Mouse (Mus musculus): ENCODE data around the gene Bcas3. TPM values are rescaled to one million over a fixed set of nuclear protein-coding genes. Genes with fewer than 3 reads are reported as not detected.

Bcas3 gene
- polyA plus RNA-seq, 1 experiment = 25.3 TPM

DNA sequence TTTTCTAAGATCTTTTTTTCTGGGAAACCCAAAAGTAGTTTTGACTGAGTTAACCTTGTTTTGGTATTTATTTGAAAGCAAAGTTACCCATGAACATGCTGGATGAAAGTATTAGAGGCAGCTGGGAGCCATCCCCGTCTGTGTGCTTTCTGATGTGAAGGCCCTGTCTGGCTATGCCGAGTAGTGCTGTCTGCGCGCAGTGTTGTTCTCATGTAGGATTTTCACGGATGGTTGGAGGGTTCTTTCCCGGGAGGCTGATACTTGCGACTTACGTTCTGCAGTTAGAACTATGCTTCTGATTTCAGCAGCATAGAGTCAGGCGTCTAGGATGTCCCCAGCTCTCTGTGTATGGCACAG lies 39.9 kb downstream of the Bcas3 start:
- peaks cover 3% of the 10 kb centered on the region for H3K36me3 ChIP-seq (ENCODE audit: control insufficient read depth, insufficient read depth, low read length)
- no peaks in the 10 kb centered on the region for H3K4me1 ChIP-seq (ENCODE audit: control insufficient read depth, insufficient read depth, insufficient read length)
- no peak overlapping the region for H3K27ac ChIP-seq (ENCODE audit: insufficient read depth, low read length)
- H3K27me3 ChIP-seq (ENCODE audit: control insufficient read depth, insufficient read depth, low read length) = no peaks in the 10 kb centered on the region
- no peak overlapping the region for H3K4me3 ChIP-seq (ENCODE audit: extremely low read depth, insufficient read depth, insufficient read length)
- no peak for TF ChIP-seq POLR2A (IDR thresholded peaks at IDR 0.05; ENCODE audit: low read depth, low read length)
- DNase-seq (ENCODE audit: low read depth in 1 of 2, low spot score in 2 of 2) = no peak
- WGBS = 94% methylated on average over 9 of the region's 9 CpGs

DNA sequence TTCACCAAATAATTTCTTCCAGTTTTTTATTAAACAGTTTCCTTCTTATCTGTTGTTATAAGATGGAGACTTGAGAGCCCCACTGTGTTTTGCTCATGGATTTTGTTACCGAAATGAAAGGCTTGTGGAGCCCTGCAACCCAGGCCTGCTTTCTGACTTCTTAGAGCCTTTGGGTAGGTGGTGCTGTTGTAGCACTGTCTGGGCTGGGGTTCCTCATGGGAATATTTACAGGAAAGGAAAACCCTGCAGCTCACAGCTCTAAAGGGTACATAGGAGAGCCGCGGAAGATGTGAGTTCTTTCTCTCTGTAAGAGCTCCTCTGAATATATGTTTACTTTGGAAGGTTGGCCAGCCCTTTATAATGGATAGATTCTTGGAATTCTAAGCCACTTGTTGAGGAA lies 41.0 kb downstream of the Bcas3 start:
- Histone ChIP-seq H3K4me3 (ENCODE audit: extremely low read depth, insufficient read depth, insufficient read length) (no peak overlapping the region), H3K36me3 (ENCODE audit: control insufficient read depth, insufficient read depth, low read length) (peaks cover 3% of the 10 kb centered on the region), H3K4me1 (ENCODE audit: control insufficient read depth, insufficient read depth, insufficient read length) (no peaks in the 10 kb centered on the region), H3K27ac (ENCODE audit: insufficient read depth, low read length) (no peak overlapping the region), H3K27me3 (ENCODE audit: control insufficient read depth, insufficient read depth, low read length) (no peaks in the 10 kb centered on the region)
- DNase-seq (ENCODE audit: low read depth in 1 of 2, low spot score in 2 of 2) = no peak
- no peak for TF ChIP-seq POLR2A (IDR thresholded peaks at IDR 0.05; ENCODE audit: low read depth, low read length)
- no peak for TF ChIP-seq CTCF (IDR thresholded peaks at IDR 0.05; ENCODE audit: extremely low read depth, insufficient read depth, insufficient read length, insufficient replicate concordance)
- 96% methylated on average over 3 of the region's 3 CpGs for WGBS

DNA sequence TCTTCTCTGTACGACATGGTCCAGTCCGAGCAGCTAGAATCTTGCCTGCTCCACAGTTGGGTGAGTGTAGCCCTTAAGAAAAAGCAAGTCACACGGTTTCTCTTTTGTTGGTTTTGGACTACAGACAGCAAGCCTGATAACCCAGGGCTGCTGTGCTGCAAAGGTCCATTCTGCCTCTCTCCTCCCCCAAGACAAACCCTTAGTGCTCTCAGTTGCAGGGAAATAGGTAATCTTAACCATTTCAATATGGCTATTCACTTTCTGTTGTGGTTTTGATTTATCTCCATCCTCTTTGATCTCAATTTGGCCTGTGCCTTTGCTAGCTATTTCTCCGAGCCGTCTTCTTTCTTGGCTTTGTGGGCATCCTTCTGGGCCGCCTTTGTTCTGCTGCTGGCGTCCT lies 42.4 kb downstream of the Bcas3 start:
- DNase-seq (ENCODE audit: low read depth in 1 of 2, low spot score in 2 of 2) = no peak
- no peak overlapping the region for H3K4me3 ChIP-seq (ENCODE audit: extremely low read depth, insufficient read depth, insufficient read length)
- H3K27ac ChIP-seq (ENCODE audit: insufficient read depth, low read length) = no peak overlapping the region
- TF ChIP-seq CTCF (IDR thresholded peaks at IDR 0.05; ENCODE audit: extremely low read depth, insufficient read depth, insufficient read length, insufficient replicate concordance) = no peak
- TF ChIP-seq POLR2A (IDR thresholded peaks at IDR 0.05; ENCODE audit: low read depth, low read length) = no peak
- peaks cover 3% of the 10 kb centered on the region for H3K36me3 ChIP-seq (ENCODE audit: control insufficient read depth, insufficient read depth, low read length)
- no peaks in the 10 kb centered on the region for H3K27me3 ChIP-seq (ENCODE audit: control insufficient read depth, insufficient read depth, low read length)
- 85% methylated on average over 7 of the region's 7 CpGs for WGBS
- no peaks in the 10 kb centered on the region for H3K4me1 ChIP-seq (ENCODE audit: control insufficient read depth, insufficient read depth, insufficient read length)

DNA sequence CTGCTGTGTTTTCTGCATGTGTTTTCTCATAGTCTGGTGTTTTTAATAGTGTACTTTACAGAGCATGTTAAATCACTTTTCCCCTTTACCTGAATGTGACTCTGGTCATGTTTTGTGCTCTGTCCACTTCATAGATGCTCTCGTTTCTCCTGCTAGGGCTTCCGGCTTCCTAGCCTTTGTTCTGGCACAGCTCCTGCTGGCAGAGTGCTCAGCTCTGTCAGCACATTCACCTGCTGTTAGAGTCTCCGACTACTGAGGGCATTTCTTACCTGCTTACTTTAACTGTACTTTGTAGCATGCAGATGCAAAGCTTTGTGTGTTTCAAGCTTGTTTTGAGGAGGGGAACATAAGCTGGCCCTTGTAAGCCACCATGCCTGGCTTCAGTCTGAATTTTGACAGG lies 53.6 kb downstream of the Bcas3 start:
- WGBS = 88% methylated on average over 3 of the region's 3 CpGs
- H3K4me1 ChIP-seq (ENCODE audit: control insufficient read depth, insufficient read depth, insufficient read length) = no peaks in the 10 kb centered on the region
- H3K36me3 ChIP-seq (ENCODE audit: control insufficient read depth, insufficient read depth, low read length) = no peaks in the 10 kb centered on the region
- no peaks in the 10 kb centered on the region for H3K27me3 ChIP-seq (ENCODE audit: control insufficient read depth, insufficient read depth, low read length)
- DNase-seq (ENCODE audit: low read depth in 1 of 2, low spot score in 2 of 2) = no peak
- no peak overlapping the region for H3K4me3 ChIP-seq (ENCODE audit: extremely low read depth, insufficient read depth, insufficient read length)
- no peak overlapping the region for H3K27ac ChIP-seq (ENCODE audit: insufficient read depth, low read length)
- TF ChIP-seq CTCF (IDR thresholded peaks at IDR 0.05; ENCODE audit: extremely low read depth, insufficient read depth, insufficient read length, insufficient replicate concordance) (no peak), POLR2A (IDR thresholded peaks at IDR 0.05; ENCODE audit: low read depth, low read length) (no peak)

DNA sequence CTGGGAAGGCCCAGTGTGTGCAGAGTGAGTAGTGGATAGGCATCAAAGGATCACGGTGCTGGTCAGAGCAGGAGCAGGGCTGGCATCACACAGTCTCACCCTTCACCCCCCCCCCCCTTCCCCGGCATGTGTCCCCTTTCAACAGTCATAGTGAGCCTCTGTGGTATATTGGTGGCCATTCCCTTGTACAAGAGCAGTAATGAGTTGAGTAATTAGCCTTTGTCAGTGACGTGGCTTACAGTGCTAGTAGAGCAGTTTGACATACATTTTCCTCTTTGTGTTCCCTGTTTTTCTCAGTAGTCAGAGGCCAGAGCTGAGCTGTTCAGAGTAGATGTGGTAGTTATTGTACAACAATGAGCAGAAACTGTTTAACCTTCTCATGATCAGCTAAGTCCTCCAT lies 54.7 kb downstream of the Bcas3 start:
- Histone ChIP-seq H3K36me3 (ENCODE audit: control insufficient read depth, insufficient read depth, low read length) (no peaks in the 10 kb centered on the region), H3K4me3 (ENCODE audit: extremely low read depth, insufficient read depth, insufficient read length) (no peak overlapping the region), H3K27me3 (ENCODE audit: control insufficient read depth, insufficient read depth, low read length) (no peaks in the 10 kb centered on the region), H3K27ac (ENCODE audit: insufficient read depth, low read length) (no peak overlapping the region), H3K4me1 (ENCODE audit: control insufficient read depth, insufficient read depth, insufficient read length) (no peaks in the 10 kb centered on the region)
- WGBS = 90% methylated on average over 3 of the region's 3 CpGs
- TF ChIP-seq POLR2A (IDR thresholded peaks at IDR 0.05; ENCODE audit: low read depth, low read length) = no peak
- no peak for TF ChIP-seq CTCF (IDR thresholded peaks at IDR 0.05; ENCODE audit: extremely low read depth, insufficient read depth, insufficient read length, insufficient replicate concordance)
- no peak for DNase-seq (ENCODE audit: low read depth in 1 of 2, low spot score in 2 of 2)

DNA sequence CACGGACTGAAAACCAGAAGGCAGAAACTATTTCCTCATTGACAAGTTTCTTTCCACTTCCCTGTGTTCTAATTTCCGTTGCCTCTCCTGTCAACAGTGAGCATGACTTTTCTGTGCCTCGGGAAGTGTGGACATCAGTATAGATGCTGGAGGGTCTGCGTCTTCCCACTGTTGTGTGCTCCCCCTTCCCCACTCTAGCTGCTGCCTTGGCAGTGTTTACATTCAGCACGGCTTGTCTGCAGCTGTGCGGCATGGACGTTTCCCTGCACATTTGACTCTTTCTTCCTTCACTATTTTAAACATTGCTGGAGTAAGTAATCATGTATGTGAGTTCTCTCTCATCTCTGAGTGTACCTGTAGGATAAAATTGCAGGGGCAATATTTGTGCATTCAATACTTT lies 59.4 kb downstream of the Bcas3 start:
- no peaks in the 10 kb centered on the region for H3K27me3 ChIP-seq (ENCODE audit: control insufficient read depth, insufficient read depth, low read length)
- no peak overlapping the region for H3K27ac ChIP-seq (ENCODE audit: insufficient read depth, low read length)
- DNase-seq (ENCODE audit: low read depth in 1 of 2, low spot score in 2 of 2) = no peak
- no peak for TF ChIP-seq CTCF (IDR thresholded peaks at IDR 0.05; ENCODE audit: extremely low read depth, insufficient read depth, insufficient read length, insufficient replicate concordance)
- no peaks in the 10 kb centered on the region for H3K4me1 ChIP-seq (ENCODE audit: control insufficient read depth, insufficient read depth, insufficient read length)
- no peak overlapping the region for H3K4me3 ChIP-seq (ENCODE audit: extremely low read depth, insufficient read depth, insufficient read length)
- 71% methylated on average over 7 of the region's 7 CpGs for WGBS
- H3K36me3 ChIP-seq (ENCODE audit: control insufficient read depth, insufficient read depth, low read length) = no peaks in the 10 kb centered on the region

DNA sequence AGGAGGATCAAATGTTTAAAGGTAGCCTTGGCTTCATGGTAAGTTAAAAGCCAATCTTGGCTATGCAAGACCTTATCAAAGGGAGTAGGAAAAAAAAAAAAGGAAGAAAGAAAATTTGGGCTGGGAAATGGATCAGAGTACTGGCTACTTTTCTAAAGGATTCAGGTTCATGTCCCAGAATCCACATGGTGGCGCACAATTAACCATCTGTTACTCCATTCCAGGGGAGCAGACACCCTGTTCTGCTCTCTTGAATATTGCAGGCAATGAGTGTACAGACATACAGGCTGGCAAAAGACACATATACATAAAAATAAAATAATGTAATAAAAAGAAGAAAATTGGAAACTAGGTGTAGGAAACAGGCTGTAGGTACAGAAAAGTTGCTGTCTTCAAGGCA lies 61.5 kb downstream of the Bcas3 start:
- no peaks in the 10 kb centered on the region for H3K4me1 ChIP-seq (ENCODE audit: control insufficient read depth, insufficient read depth, insufficient read length)
- no peaks in the 10 kb centered on the region for H3K36me3 ChIP-seq (ENCODE audit: control insufficient read depth, insufficient read depth, low read length)
- no peaks in the 10 kb centered on the region for H3K27me3 ChIP-seq (ENCODE audit: control insufficient read depth, insufficient read depth, low read length)
- no peak for DNase-seq (ENCODE audit: low read depth in 1 of 2, low spot score in 2 of 2)
- no peak overlapping the region for H3K4me3 ChIP-seq (ENCODE audit: extremely low read depth, insufficient read depth, insufficient read length)
- H3K27ac ChIP-seq (ENCODE audit: insufficient read depth, low read length) = no peak overlapping the region
- no peak for TF ChIP-seq POLR2A (IDR thresholded peaks at IDR 0.05; ENCODE audit: low read depth, low read length)
- no peak for TF ChIP-seq CTCF (IDR thresholded peaks at IDR 0.05; ENCODE audit: extremely low read depth, insufficient read depth, insufficient read length, insufficient replicate concordance)
- 95% methylated on average over 1 of the region's 1 CpGs for WGBS
